Mouse (Mus musculus) E14TG2a.4 (cell line): ENCODE measurements around the gene Opn3.

ENCODE experiments used
- CTCF ChIP-seq: conservative IDR thresholded peaks from 2 replicates; pipeline ENCODE4 v1.5.1; 2014; ENCODE audit warnings: low read length
- NANOG ChIP-seq: IDR thresholded peaks from 2 replicates; pipeline ENCODE4 v1.6.1; 2014; ENCODE audit warnings: borderline replicate concordance, low read length, mixed read lengths
- POU5F1 ChIP-seq: IDR thresholded peaks from 2 replicates; pipeline ENCODE4 v1.6.1; 2014; ENCODE audit warnings: low read length, borderline replicate concordance

- no peak for TF ChIP-seq CTCF
- TF ChIP-seq NANOG = no peak
- TF ChIP-seq POU5F1 = no peak
Measured at GRCm38 (mm10) chr1:175631721-175632221, 60.8 kb downstream of the Opn3 start.
